Mouse (Mus musculus) MEL (cell line): ENCODE results near the gene Bcap29. TPM values are rescaled to one million over a fixed set of nuclear protein-coding genes. Genes with fewer than 3 reads are reported as not detected.

Source experiments
- DNase-seq: peaks from one replicate; pipeline ENCODE4 v3.0.0; 2011; ENCODE audit warnings: low read depth, low spot score
- H3K27ac ChIP-seq: 2 replicates; pipeline ENCODE4 v1.5.1; 2012; ENCODE audit warnings: low read depth, mild to moderate bottlenecking, control low read depth, low read length, moderate library complexity; ENCODE audit not compliant: control insufficient read depth
- H3K27me3 ChIP-seq, 2 experiments: fragments of 150-350 bp in 1 of 2; sonication (generic) in 1 of 2; 2 replicates each; pipeline ENCODE4 v1.6.1; 2012; ENCODE audit warnings: low read length in 2 of 2, mild to moderate bottlenecking in 2 of 2, improper control_type of control experiment in 1 of 2, moderate library complexity in 1 of 2; ENCODE audit not compliant: insufficient read depth in 2 of 2, control insufficient read depth in 1 of 2
- H3K36me3 ChIP-seq, 2 experiments: 2 replicates each; pipeline ENCODE4 v1.6.1; 2012 to 2014; ENCODE audit warnings: low read length in 2 of 2, improper control_type of control experiment in 1 of 2, inconsistent platforms in 1 of 2, mild to moderate bottlenecking in 1 of 2; ENCODE audit not compliant: insufficient read depth in 2 of 2, control insufficient read depth in 1 of 2
- H3K4me1 ChIP-seq, 2 experiments: fragments of 150-350 bp in 1 of 2; sonication (generic) in 1 of 2; 2 replicates each; pipeline ENCODE4 v1.6.1; 2012; ENCODE audit warnings: low read length in 2 of 2, improper control_type of control experiment in 1 of 2, mild to moderate bottlenecking in 1 of 2; ENCODE audit not compliant: insufficient read depth in 2 of 2, control insufficient read depth in 1 of 2
- H3K4me3 ChIP-seq, 2 experiments: fragments of 150-350 bp in 1 of 2; sonication (generic) in 1 of 2; 2 replicates each; pipeline ENCODE4 v1.5.1; 2012; ENCODE audit warnings: low read depth in 2 of 2, low read length in 2 of 2, mild to moderate bottlenecking in 2 of 2, moderate library complexity in 2 of 2, control low read depth in 1 of 2, improper control_type of control experiment in 1 of 2; ENCODE audit not compliant: control insufficient read depth in 1 of 2, insufficient read depth in 1 of 2
- H3K79me2 ChIP-seq: 2 replicates; pipeline ENCODE4 v1.6.1; 2012; ENCODE audit warnings: mild to moderate bottlenecking, low read length, moderate library complexity; ENCODE audit not compliant: control insufficient read depth, poor library complexity, insufficient read depth
- H3K9ac ChIP-seq: 2 replicates; pipeline ENCODE4 v1.6.1; 2012; ENCODE audit warnings: low read depth, mild to moderate bottlenecking, control low read depth, low read length, moderate library complexity; ENCODE audit not compliant: control insufficient read depth, poor library complexity, severe bottlenecking
- H3K9me3 ChIP-seq: fragments of 150-350 bp; sonication (generic); replicated peaks from 2 replicates; pipeline ENCODE4 v1.6.1; 2012; ENCODE audit warnings: mild to moderate bottlenecking, low read length, improper control_type of control experiment, moderate library complexity; ENCODE audit not compliant: insufficient read depth
- BHLHE40 ChIP-seq: IDR thresholded peaks from 2 replicates; pipeline ENCODE4 v1.6.1; 2012; ENCODE audit warnings: low read depth, mild to moderate bottlenecking, inconsistent platforms, low read length, improper control_type of control experiment, borderline replicate concordance
- CHD2 ChIP-seq: IDR thresholded peaks from 2 replicates; pipeline ENCODE4 v1.6.1; 2011; ENCODE audit warnings: low read length, improper control_type of control experiment
- E2F4 ChIP-seq: IDR thresholded peaks from 2 replicates; pipeline ENCODE4 v1.6.1; 2011; ENCODE audit warnings: low read depth, low read length, improper control_type of control experiment, borderline replicate concordance
- ELF1 ChIP-seq: IDR thresholded peaks from 2 replicates; pipeline ENCODE4 v1.6.1; 2014; ENCODE audit warnings: low read depth, mild to moderate bottlenecking, inconsistent platforms, low read length, improper control_type of control experiment, moderate library complexity
- EP300 ChIP-seq, 2 experiments: IDR thresholded peaks; 2 replicates each; pipeline ENCODE4 v1.6.1; 2011; ENCODE audit warnings: improper control_type of control experiment in 2 of 2, low read length in 2 of 2, low read depth in 1 of 2, mild to moderate bottlenecking in 1 of 2
- ETS1 ChIP-seq: IDR thresholded peaks from 2 replicates; pipeline ENCODE4 v1.6.1; 2012; ENCODE audit warnings: low read depth, mild to moderate bottlenecking, inconsistent platforms, low read length, improper control_type of control experiment, moderate library complexity
- GABPA ChIP-seq: IDR thresholded peaks from 2 replicates; pipeline ENCODE4 v1.6.1; 2012; ENCODE audit warnings: low read depth, mild to moderate bottlenecking, inconsistent platforms, low read length, improper control_type of control experiment, moderate library complexity
- GATA1 ChIP-seq: IDR thresholded peaks from 2 replicates; pipeline ENCODE4 v1.6.1; 2011; ENCODE audit warnings: low read depth, low read length, improper control_type of control experiment
- MAX ChIP-seq: IDR thresholded peaks from 2 replicates; pipeline ENCODE4 v1.6.1; 2011; ENCODE audit warnings: low read length, improper control_type of control experiment
- MAZ ChIP-seq: IDR thresholded peaks from 2 replicates; pipeline ENCODE4 v1.6.1; 2012; ENCODE audit warnings: low read depth, mild to moderate bottlenecking, inconsistent platforms, low read length, improper control_type of control experiment
- MEF2A ChIP-seq: IDR thresholded peaks from 2 replicates; pipeline ENCODE4 v1.6.1; 2014; ENCODE audit warnings: low read depth, mild to moderate bottlenecking, inconsistent platforms, low read length, improper control_type of control experiment; ENCODE audit not compliant: poor library complexity, insufficient replicate concordance, severe bottlenecking; ENCODE audit errors: extremely low read depth
- MXI1 ChIP-seq: IDR thresholded peaks from 2 replicates; pipeline ENCODE4 v1.6.1; 2011; ENCODE audit warnings: mild to moderate bottlenecking, low read depth, low read length, improper control_type of control experiment
- MYB ChIP-seq: IDR thresholded peaks from 2 replicates; pipeline ENCODE4 v1.6.1; 2011; ENCODE audit warnings: mild to moderate bottlenecking, low read depth, low read length, improper control_type of control experiment
- MYC ChIP-seq: IDR thresholded peaks from 2 replicates; pipeline ENCODE4 v1.6.1; 2011; ENCODE audit warnings: low read depth, mild to moderate bottlenecking, low read length, improper control_type of control experiment, moderate library complexity
- NELFE ChIP-seq: IDR thresholded peaks from 2 replicates; pipeline ENCODE4 v1.6.1; 2011; ENCODE audit warnings: low read depth, low read length, improper control_type of control experiment
- NRF1 ChIP-seq: IDR thresholded peaks from 2 replicates; pipeline ENCODE4 v1.6.1; 2014; ENCODE audit warnings: low read depth, mild to moderate bottlenecking, inconsistent platforms, low read length, improper control_type of control experiment, moderate library complexity; ENCODE audit not compliant: poor library complexity, insufficient read depth, severe bottlenecking
- POLR2A ChIP-seq, 2 experiments: IDR thresholded peaks; 2 replicates each; pipeline ENCODE4 v1.6.1; 2011 to 2012; ENCODE audit warnings: low read length in 2 of 2, mild to moderate bottlenecking in 2 of 2, control low read depth in 1 of 2, improper control_type of control experiment in 1 of 2, low read depth in 1 of 2, moderate library complexity in 1 of 2; ENCODE audit not compliant: control insufficient read depth in 1 of 2, insufficient read depth in 1 of 2, poor library complexity in 1 of 2
- POLR2AphosphoS2 ChIP-seq: IDR thresholded peaks from 2 replicates; pipeline ENCODE4 v1.6.1; 2011; ENCODE audit warnings: low read length, improper control_type of control experiment
- RCOR1 ChIP-seq: IDR thresholded peaks from 2 replicates; pipeline ENCODE4 v1.6.1; 2012; ENCODE audit warnings: low read depth, mild to moderate bottlenecking, inconsistent platforms, low read length, improper control_type of control experiment
- SIN3A ChIP-seq: IDR thresholded peaks from 2 replicates; pipeline ENCODE4 v1.6.1; 2012; ENCODE audit warnings: low read length, improper control_type of control experiment, inconsistent platforms
- TBP ChIP-seq: IDR thresholded peaks from 2 replicates; pipeline ENCODE4 v1.8.0; 2011; ENCODE audit warnings: low read depth, low read length, improper control_type of control experiment
- USF1 ChIP-seq: IDR thresholded peaks from 2 replicates; pipeline ENCODE4 v1.6.1; 2014; ENCODE audit warnings: low read depth, mild to moderate bottlenecking, inconsistent platforms, low read length, improper control_type of control experiment, moderate library complexity
- USF2 ChIP-seq, 2 experiments: IDR thresholded peaks; 2 replicates each; pipeline ENCODE4 v1.6.1; 2011 to 2012; ENCODE audit warnings: improper control_type of control experiment in 2 of 2, low read length in 2 of 2, borderline replicate concordance in 1 of 2, inconsistent platforms in 1 of 2, low read depth in 1 of 2, mild to moderate bottlenecking in 1 of 2; ENCODE audit not compliant: insufficient read depth in 1 of 2
- ZC3H11A ChIP-seq: IDR thresholded peaks from 2 replicates; pipeline ENCODE4 v1.6.1; 2012; ENCODE audit warnings: low read depth, mild to moderate bottlenecking, inconsistent platforms, low read length, improper control_type of control experiment
- ZKSCAN1 ChIP-seq: IDR thresholded peaks from 2 replicates; pipeline ENCODE4 v1.6.1; 2012; ENCODE audit warnings: low read depth, mild to moderate bottlenecking, inconsistent platforms, low read length, improper control_type of control experiment, moderate library complexity
- ZMIZ1 ChIP-seq: IDR thresholded peaks from 2 replicates; pipeline ENCODE4 v1.6.1; 2012; ENCODE audit warnings: low read depth, mild to moderate bottlenecking, inconsistent platforms, low read length, improper control_type of control experiment, moderate library complexity
- polyA plus RNA-seq, 2 experiments: library from polyadenylated mRNA; stranded (reverse) in 1 of 2; unstranded in 1 of 2; fragments of >175 nt in 1 of 2; fragments of >200 nt in 1 of 2; gene quantifications; 2 replicates each; pipeline versions ENCODE4 v1.2.1 to v1.2.4; 2012; ENCODE audit warnings: low replicate concordance in 2 of 2, low read depth in 1 of 2; ENCODE audit not compliant: insufficient read length in 2 of 2, insufficient read depth in 1 of 2, missing spikeins in 1 of 2
- total RNA-seq: library from RNA; depleted of rRNA; stranded (reverse); fragments of 300-350 nt; gene quantifications from 2 replicates; pipeline ENCODE4 v1.2.3, GENCODE M21; 2012

Gene Bcap29
- total and polyA plus RNA-seq, 3 experiments, result 34.0 to 63.4 TPM; not detected in 1

DNA sequence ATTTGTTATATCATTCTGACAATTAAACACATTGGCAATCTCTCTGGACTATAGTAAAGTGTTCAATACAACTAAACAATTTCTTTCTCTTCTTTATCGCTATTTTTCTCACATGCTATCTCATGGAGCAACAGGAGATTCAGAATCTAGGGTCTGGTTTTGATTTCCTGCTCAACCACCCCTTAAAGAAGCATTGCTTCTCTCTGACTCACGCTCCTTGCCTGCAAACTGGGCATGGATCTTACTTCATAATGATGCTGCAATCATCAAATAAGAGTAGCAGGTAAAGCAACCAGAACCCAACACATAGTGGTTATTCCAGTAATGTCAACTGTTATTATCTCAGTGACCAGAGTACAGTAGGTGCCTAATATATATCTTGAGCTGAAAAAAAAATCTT lies 50.7 kb downstream of the Bcap29 start:
- TF ChIP-seq TBP, result no peak
- TF ChIP-seq CHD2, result no peak
- no peak for TF ChIP-seq ZKSCAN1
- H3K27ac ChIP-seq, result no peak overlapping the region
- DNase-seq, result no peak

DNA sequence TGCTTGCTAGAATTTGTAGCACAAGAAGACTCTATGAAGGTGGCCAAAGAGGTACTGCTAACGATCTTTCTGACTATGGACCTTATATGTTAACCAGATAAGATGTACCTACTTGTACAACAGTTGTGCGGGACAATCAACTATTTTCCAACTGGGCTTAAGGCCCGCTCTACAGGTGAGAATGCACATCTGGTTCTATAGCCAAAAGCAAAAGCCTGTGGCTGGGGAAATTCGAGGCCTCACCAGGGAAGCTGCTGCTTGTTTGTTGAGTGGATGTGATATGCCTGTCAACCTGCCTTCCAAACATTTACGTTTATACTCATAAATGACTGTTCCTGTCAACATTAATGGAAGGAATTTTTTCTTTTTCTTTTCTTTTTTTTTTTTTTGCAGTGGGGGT lies 52.4 kb downstream of the Bcap29 start:
- DNase-seq, result no peak
- H3K36me3 ChIP-seq, result no peaks in the 10 kb centered on the region; a peak in 1 of 4 replicates
- H3K27ac ChIP-seq, result no peak overlapping the region
- TF ChIP-seq ZMIZ1 (no peak), GATA1 (no peak), MYC (no peak), NRF1 (no peak), MAX (no peak), E2F4 (no peak), POLR2AphosphoS2 (no peak), RCOR1 (no peak), MEF2A (no peak), EP300 (IDR thresholded peaks at IDR 0.05; ENCODE audit: low read depth in 1 of 2, low read length in 2 of 2) (no peak), POLR2A (IDR thresholded peaks at IDR 0.05; ENCODE audit: control insufficient read depth in 1 of 2, insufficient read depth in 1 of 2, low read depth in 1 of 2, low read length in 2 of 2, poor library complexity in 1 of 2) (no peak), BHLHE40 (no peak)
- no peaks in the 10 kb centered on the region for H3K9me3 ChIP-seq
- no peaks in the 10 kb centered on the region for H3K79me2 ChIP-seq
- H3K27me3 ChIP-seq, result no peaks in the 10 kb centered on the region; a peak in 1 of 4 replicates
- H3K4me3 ChIP-seq, result no peak overlapping the region
- no peak overlapping the region for H3K9ac ChIP-seq
- no peaks in the 10 kb centered on the region for H3K4me1 ChIP-seq

More for the DNA sequence above, 50.7 kb downstream of the Bcap29 start:
- no peak overlapping the region for H3K4me3 ChIP-seq
- no peak overlapping the region for H3K9ac ChIP-seq
- no peaks in the 10 kb centered on the region for H3K79me2 ChIP-seq
- H3K27me3 ChIP-seq, result no peaks in the 10 kb centered on the region; a peak in 1 of 4 replicates
- H3K9me3 ChIP-seq, result no peaks in the 10 kb centered on the region
- peaks cover 0 to 4% of the 10 kb centered on the region in 2 experiments; a peak in 1 of 4 replicates for H3K36me3 ChIP-seq
- no peaks in the 10 kb centered on the region for H3K4me1 ChIP-seq

DNA sequence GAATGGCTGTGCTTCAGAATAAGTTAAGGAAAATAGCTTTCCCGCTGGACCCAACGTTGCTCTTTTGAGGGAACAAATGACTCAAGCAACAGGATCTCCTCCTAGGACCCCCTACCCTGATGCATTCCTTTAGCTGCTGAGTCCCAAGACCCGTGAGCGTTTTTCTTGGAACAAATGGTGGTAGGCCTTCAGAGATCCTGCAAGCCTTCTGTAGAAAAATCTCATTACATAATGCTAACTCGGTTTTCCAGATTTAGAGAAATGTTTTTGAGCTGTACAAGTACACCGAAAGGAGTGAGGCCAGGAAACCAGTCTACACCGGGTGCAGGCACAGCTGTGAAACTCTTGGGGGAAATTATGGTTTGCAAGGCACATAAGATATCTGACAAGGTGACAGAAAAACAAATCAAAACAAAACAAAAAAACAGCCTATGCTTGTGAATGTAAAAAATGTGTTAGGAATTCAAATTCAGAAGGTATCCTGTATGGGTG lies 53.1 kb downstream of the Bcap29 start:
- DNase-seq, result no peak
- H3K4me1 ChIP-seq, result no peaks in the 10 kb centered on the region
- TF ChIP-seq EP300 (IDR thresholded peaks at IDR 0.05; ENCODE audit: low read depth in 1 of 2, low read length in 2 of 2) (no peak), MAX (no peak), NELFE (no peak), ELF1 (no peak), ETS1 (no peak), MYB (no peak), E2F4 (no peak), MXI1 (no peak), USF1 (no peak), ZC3H11A (no peak), SIN3A (no peak), MAZ (no peak), ZKSCAN1 (no peak), USF2 (IDR thresholded peaks at IDR 0.05; ENCODE audit: borderline replicate concordance in 1 of 2, insufficient read depth in 1 of 2, low read depth in 1 of 2, low read length in 2 of 2) (no peak), GABPA (no peak)
- H3K9me3 ChIP-seq, result no peaks in the 10 kb centered on the region
- no peak overlapping the region for H3K27ac ChIP-seq
- no peaks in the 10 kb centered on the region; a peak in 1 of 4 replicates for H3K27me3 ChIP-seq
- no peak overlapping the region for H3K4me3 ChIP-seq
- H3K9ac ChIP-seq, result no peak overlapping the region
- no peaks in the 10 kb centered on the region for H3K36me3 ChIP-seq
- H3K79me2 ChIP-seq, result no peaks in the 10 kb centered on the region
